Mouse (Mus musculus) hindbrain, embryonic 11.5 days (tissue): Measurements from ENCODE around the gene Tbc1d10a. TPM values are rescaled to one million over a fixed set of nuclear protein-coding genes. Genes with fewer than 3 reads are reported as not detected.

Experiments used
- polyA plus RNA-seq: library from polyadenylated mRNA; unstranded; fragments of >200 nt; fragmentation: Nextera tagmentation; extraction: Ambion mirVana; gene quantifications from 2 replicates; pipeline ENCODE4 v1.2.1, GENCODE M21; 2014

Gene Tbc1d10a
- polyA plus RNA-seq, 1 experiment from 2014 or later = 13.8 TPM

Other genes starting within 250 kb of the Tbc1d10a start
- 65.7 and 71.9 TPM in 2 replicates for gene Pes1, start 222.8 kb upstream of the Tbc1d10a start, polyA plus RNA-seq
- 0.17 and 0.19 TPM in 2 replicates for gene 4930556J24Rik, start 210.0 kb upstream of the Tbc1d10a start, polyA plus RNA-seq
- 1.4 and 1.5 TPM in 2 replicates for gene Gal3st1, start 203.2 kb upstream of the Tbc1d10a start, polyA plus RNA-seq
- gene Sec14l4, start 155.3 kb upstream of the Tbc1d10a start, polyA plus RNA-seq = not detected in 2 replicates
- gene Sec14l3, start 121.9 kb upstream of the Tbc1d10a start, polyA plus RNA-seq = not detected in 2 replicates
- 5.7 and 6.2 TPM in 2 replicates for gene Mtfp1, start 91.3 kb upstream of the Tbc1d10a start, polyA plus RNA-seq
- gene Sec14l2, start 63.4 kb upstream of the Tbc1d10a start, polyA plus RNA-seq = 1.7 and 2.1 TPM in 2 replicates
- 24.8 and 31.8 TPM in 2 replicates for gene Rnf215, start 51.6 kb upstream of the Tbc1d10a start, polyA plus RNA-seq
- 2.7 and 3.5 TPM in 2 replicates for gene Ccdc157, start 26.5 kb upstream of the Tbc1d10a start, polyA plus RNA-seq
- 80.7 and 81.1 TPM in 2 replicates for gene Sf3a1, start 26.4 kb upstream of the Tbc1d10a start, polyA plus RNA-seq
- gene Castor1, start 31.4 kb downstream of the Tbc1d10a start, polyA plus RNA-seq = 2.1 and 3.4 TPM in 2 replicates
- not detected in 2 replicates for gene Osm, start 49.6 kb downstream of the Tbc1d10a start, polyA plus RNA-seq
- gene Lif, start 70.8 kb downstream of the Tbc1d10a start, polyA plus RNA-seq = not detected in 2 replicates